Comparison of ENCODE assay signal across 8 mouse cellular contexts in the genomic region with DNA sequence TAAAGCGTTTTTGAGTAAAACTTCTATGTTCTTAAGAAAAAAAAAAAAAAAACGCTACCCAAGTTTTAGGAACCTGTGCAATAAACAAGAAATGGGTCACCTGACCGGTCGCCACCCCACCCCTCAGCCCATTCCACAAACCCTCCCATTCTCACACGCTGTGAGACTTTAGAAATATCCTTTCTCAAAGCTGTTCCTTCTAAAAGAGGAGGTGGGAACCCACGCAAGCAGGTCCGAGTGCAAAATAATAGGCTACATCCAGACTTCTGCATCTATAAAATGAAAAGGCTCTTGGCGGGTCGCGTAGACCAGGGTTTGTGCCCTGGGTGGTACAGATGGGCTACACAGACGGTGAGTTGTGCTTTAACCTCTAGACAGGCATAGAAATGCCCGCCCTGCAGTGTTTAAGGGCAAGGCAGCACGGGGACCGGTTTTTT. TPM values are rescaled to one million over a fixed set of nuclear protein-coding genes. Genes with fewer than 3 reads are reported as not detected.
DNase-seq lines count a peak whose midpoint lies in the region; ATAC-seq and TF ChIP-seq lines count a peak whose summit lies in the region.

No protein-coding gene starts in this region.

- H3K27ac ChIP-seq in gastrocnemius, adult 2 months = peak overlapping the region; percentile 100
- peak overlapping the region; percentile 88 for H3K27ac ChIP-seq in thymus, adult 2 months (ENCODE audit: control insufficient read depth, insufficient read depth, low read length)
- H3K27ac ChIP-seq in hindbrain, embryonic 11.5 days (ENCODE audit: low read depth, low read length) = peak overlapping the region; percentile 97
- H3K27ac ChIP-seq in liver, postnatal 0 days (ENCODE audit: low read depth) = peak overlapping the region; percentile 93
- peak overlapping the region; percentile 98 for H3K27ac ChIP-seq in stomach, embryonic 16.5 days (ENCODE audit: low read length)

- H3K4me3 ChIP-seq in gastrocnemius, adult 2 months = peak overlapping the region; percentile 87
- peak overlapping the region; percentile 59 for H3K4me3 ChIP-seq in thymus, adult 2 months (ENCODE audit: control insufficient read depth, insufficient read depth, low read length)
- peak overlapping the region; percentile 46 for H3K4me3 ChIP-seq in hindbrain, embryonic 11.5 days (ENCODE audit: low read depth, low read length)
- H3K4me3 ChIP-seq in liver, postnatal 0 days (ENCODE audit: low read depth, low read length) = peak overlapping the region; percentile 100
- peak overlapping the region; percentile 47 for H3K4me3 ChIP-seq in stomach, embryonic 16.5 days (replicated peaks; ENCODE audit: low read length)

- no peak for TF ChIP-seq CTCF in gastrocnemius, adult 2 months (IDR thresholded peaks at IDR 0.05)
- no peak for TF ChIP-seq CTCF in thymus, adult 2 months (IDR thresholded peaks at IDR 0.05; ENCODE audit: borderline replicate concordance, control insufficient read depth, extremely low read depth, insufficient read depth, low read length, poor library complexity)
- TF ChIP-seq CTCF in liver, postnatal 0 days (IDR thresholded peaks at IDR 0.05; ENCODE audit: low read depth) = no peak

- peak overlapping the region; percentile 69 for H3K9ac ChIP-seq in hindbrain, embryonic 11.5 days (ENCODE audit: low read depth, low read length)
- peak overlapping the region; percentile 62 for H3K9ac ChIP-seq in liver, postnatal 0 days (replicated peaks)
- peak overlapping the region; percentile 69 for H3K9ac ChIP-seq in stomach, embryonic 16.5 days (ENCODE audit: low read length)

- 2% methylated on average over 14 of the region's 14 CpGs for WGBS in thymus, adult 2 months
- 4% methylated on average over 14 of the region's 14 CpGs for WGBS in hindbrain, embryonic 11.5 days
- WGBS in liver, postnatal 0 days (ENCODE audit: insufficient replicate concordance) = 2% methylated on average over 14 of the region's 14 CpGs
- 3% methylated on average over 14 of the region's 14 CpGs for WGBS in stomach, embryonic 16.5 days

- intact Hi-C loops in gastrocnemius, adult 2 months (cut with DNase I) = loop anchor here (1.0 to 2.0 kb wide), 2 partner anchors 27 to 75 kb away; no protein-coding TSS in a partner anchor

- no peak for TF ChIP-seq POLR2A in thymus, adult 2 months (IDR thresholded peaks at IDR 0.05; ENCODE audit: control insufficient read depth, extremely low read depth, insufficient read depth, low read length, poor library complexity)

- peaks cover 8% of the 10 kb centered on the region for H3K36me3 ChIP-seq in thymus, adult 2 months (ENCODE audit: control insufficient read depth, insufficient read depth, low read length)
- peaks cover 6% of the 10 kb centered on the region; the same call in 1 of the 2 replicates for H3K36me3 ChIP-seq in hindbrain, embryonic 11.5 days (ENCODE audit: control insufficient read depth, insufficient read depth, low read length)
- peaks cover 10% of the 10 kb centered on the region for H3K36me3 ChIP-seq in liver, postnatal 0 days (replicated peaks; ENCODE audit: insufficient read depth, low read length)
- peaks cover 10% of the 10 kb centered on the region for H3K36me3 ChIP-seq in stomach, embryonic 16.5 days (ENCODE audit: control insufficient read depth, insufficient read depth, low read length)

- H3K4me1 ChIP-seq in thymus, adult 2 months (replicated peaks; ENCODE audit: control insufficient read depth, insufficient read depth, low read length) = peaks cover 7% of the 10 kb centered on the region
- H3K4me1 ChIP-seq in hindbrain, embryonic 11.5 days (replicated peaks; ENCODE audit: control insufficient read depth, insufficient read depth, low read length) = peaks cover 4% of the 10 kb centered on the region
- H3K4me1 ChIP-seq in liver, postnatal 0 days (ENCODE audit: insufficient read depth) = peaks cover 7% of the 10 kb centered on the region; the same call in 1 of the 2 replicates
- peaks cover 7% of the 10 kb centered on the region; the same call in 1 of the 2 replicates for H3K4me1 ChIP-seq in stomach, embryonic 16.5 days (ENCODE audit: control insufficient read depth, insufficient read depth, low read length)

- DNase-seq in gastrocnemius, adult 2 months = no peak
- no peak for DNase-seq in gastrocnemius, postnatal 10 days
- no peak for DNase-seq in thymus, adult 2 months
- DNase-seq in thymus, postnatal 10 days (ENCODE audit: low spot score in 2 of 2) = no peak
- DNase-seq in hindbrain, embryonic 11.5 days (ENCODE audit: low spot score) = no peak
- no peak for DNase-seq in liver, postnatal 0 days
- DNase-seq in thymus, postnatal 0 days (ENCODE audit: low spot score) = no peak

- no peak for TF ChIP-seq EP300 in liver, postnatal 0 days (IDR thresholded peaks at IDR 0.05; ENCODE audit: low read depth)

- H3K4me2 ChIP-seq in hindbrain, embryonic 11.5 days (replicated peaks; ENCODE audit: low read depth, low read length) = peak overlapping the region; percentile 59
- H3K4me2 ChIP-seq in liver, postnatal 0 days (ENCODE audit: low read depth, low read length) = peak overlapping the region; percentile 100
- H3K4me2 ChIP-seq in stomach, embryonic 16.5 days (ENCODE audit: low read depth, low read length) = peak overlapping the region; percentile 98

- no peak for ATAC-seq in hindbrain, embryonic 11.5 days (ENCODE audit: low FRiP score)
- ATAC-seq in liver, postnatal 0 days = no peak
- no peak for ATAC-seq in stomach, embryonic 16.5 days (ENCODE audit: insufficient read depth, low FRiP score)

- no peaks in the 10 kb centered on the region for H3K27me3 ChIP-seq in thymus, adult 2 months (ENCODE audit: control insufficient read depth, insufficient read depth, low read length)
- H3K27me3 ChIP-seq in hindbrain, embryonic 11.5 days (ENCODE audit: control insufficient read depth, insufficient read depth, low read length) = no peaks in the 10 kb centered on the region
- no peaks in the 10 kb centered on the region for H3K27me3 ChIP-seq in liver, postnatal 0 days (ENCODE audit: insufficient read depth, low read length)
- H3K27me3 ChIP-seq in stomach, embryonic 16.5 days (ENCODE audit: control insufficient read depth, insufficient read depth, low read length) = no peaks in the 10 kb centered on the region

- no peaks in the 10 kb centered on the region for H3K9me3 ChIP-seq in hindbrain, embryonic 11.5 days (ENCODE audit: control insufficient read depth, low read length)
- no peaks in the 10 kb centered on the region for H3K9me3 ChIP-seq in liver, postnatal 0 days (ENCODE audit: low read length)
- no peaks in the 10 kb centered on the region for H3K9me3 ChIP-seq in stomach, embryonic 16.5 days (replicated peaks; ENCODE audit: control insufficient read depth, low read length)

RNA-seq across cellular contexts. Expression of a gene that starts 1.5 kb away (rescaled TPM):
- 100 to 1,000 TPM; 177 to 277 TPM for total RNA-seq in gastrocnemius, adult 2 months (2021)
- total RNA-seq in gastrocnemius, postnatal 10 days (2021) = 100 to 1,000 TPM in 1 of 2 experiments, 10 to 100 TPM in 1; 85.6 to 102 TPM
- polyA plus RNA-seq in thymus, adult 2 months (2012; rRNA removed) = 21.4 and 27.4 TPM in 2 replicates
- 36.7 and 38.9 TPM in 2 replicates for polyA plus RNA-seq in hindbrain, embryonic 11.5 days (2014; fragmentation: Nextera tagmentation; extraction: Ambion mirVana)
- 47.8 and 53.1 TPM in 2 replicates for polyA plus RNA-seq in liver, postnatal 0 days (2015; fragmentation: Nextera tagmentation; extraction: Ambion mirVana)
- 35.9 and 42.3 TPM in 2 replicates for polyA plus RNA-seq in stomach, embryonic 16.5 days (2015; fragmentation: Nextera tagmentation; extraction: Ambion mirVana)
- 21.6 and 23.9 TPM in 2 replicates for polyA plus RNA-seq in thymus, postnatal 0 days (2015; fragmentation: Nextera tagmentation; extraction: Ambion mirVana)

RNA-seq across cellular contexts. Expression of a gene that starts 36.1 kb away (rescaled TPM):
- 1 to 10 TPM; 6.9 to 8.3 TPM for total RNA-seq in gastrocnemius, adult 2 months (2021)
- 1 to 10 TPM; 1.9 to 2.6 TPM for total RNA-seq in gastrocnemius, postnatal 10 days (2021)
- 28.2 and 34.4 TPM in 2 replicates for polyA plus RNA-seq in thymus, adult 2 months (2012; rRNA removed)
- 0.95 and 1.8 TPM in 2 replicates for polyA plus RNA-seq in hindbrain, embryonic 11.5 days (2014; fragmentation: Nextera tagmentation; extraction: Ambion mirVana)
- 0.39 and 0.54 TPM in 2 replicates for polyA plus RNA-seq in liver, postnatal 0 days (2015; fragmentation: Nextera tagmentation; extraction: Ambion mirVana)
- 3.1 and 3.4 TPM in 2 replicates for polyA plus RNA-seq in stomach, embryonic 16.5 days (2015; fragmentation: Nextera tagmentation; extraction: Ambion mirVana)
- polyA plus RNA-seq in thymus, postnatal 0 days (2015; fragmentation: Nextera tagmentation; extraction: Ambion mirVana) = 17.5 and 19.5 TPM in 2 replicates

Comparison
In these comparisons a context has a peak if more than half of its experiments do, and no peak if none do; other contexts are left out.
1. H3K4me3 ChIP-seq: peak in every context shown above with its lines; median percentile 100 in liver, postnatal 0 days; 87 in gastrocnemius, adult 2 months; 59 in thymus, adult 2 months; 47 in stomach, embryonic 16.5 days; 46 in hindbrain, embryonic 11.5 days.